Mouse (Mus musculus) retina, adult 2 months (tissue): ENCODE data around the gene Hipk3.

Experiments
- DNase-seq: peaks from one replicate; pipeline ENCODE4 v3.0.0-alpha.2; 2012; ENCODE audit warnings: low read depth, low spot score

Gene Hipk3

GRCm38 (mm10) chr2:104493951-104494800 lies at the start of gene Hipk3:
TSS of gene Hipk3 (minus strand) at chr2:104494446.
- DNase-seq, result peak; percentile 53

- no peak for DNase-seq
These were observed 46.0 kb upstream of the Hipk3 start for GRCm38 (mm10) chr2:104540286-104540685.

GRCm38 (mm10) chr2:104534751-104535150 lies 40.5 kb upstream of the Hipk3 start:
- DNase-seq, result no peak

GRCm38 (mm10) chr2:104532548-104532947 lies 38.3 kb upstream of the Hipk3 start:
- DNase-seq, result no peak

GRCm38 (mm10) chr2:104526559-104526958 lies 32.3 kb upstream of the Hipk3 start:
- no peak for DNase-seq

- no peak for DNase-seq
These were observed 31.3 kb upstream of the Hipk3 start for GRCm38 (mm10) chr2:104525506-104525905.

GRCm38 (mm10) chr2:104511622-104512021 lies 17.4 kb upstream of the Hipk3 start:
- DNase-seq, result no peak

GRCm38 (mm10) chr2:104502388-104502787 lies 8.1 kb upstream of the Hipk3 start:
- no peak for DNase-seq

GRCm38 (mm10) chr2:104501091-104501490 lies 6.8 kb upstream of the Hipk3 start:
- no peak for DNase-seq

- DNase-seq, result no peak
These were observed 3.5 kb upstream of the Hipk3 start for GRCm38 (mm10) chr2:104497771-104498170.

- no peak for DNase-seq
These were observed 3.0 kb upstream of the Hipk3 start for GRCm38 (mm10) chr2:104497231-104497630.

GRCm38 (mm10) chr2:104496206-104496605 lies 2.0 kb upstream of the Hipk3 start:
- no peak for DNase-seq

GRCm38 (mm10) chr2:104494801-104495185 lies 547 bp upstream of the Hipk3 start:
- DNase-seq, result no peak

GRCm38 (mm10) chr2:104493021-104493950 lies 960 bp downstream of the Hipk3 start:
- peak; percentile 54 for DNase-seq

- no peak for DNase-seq
These were observed 2.9 kb downstream of the Hipk3 start for GRCm38 (mm10) chr2:104491221-104491795.

GRCm38 (mm10) chr2:104490761-104491160 lies 3.5 kb downstream of the Hipk3 start:
- DNase-seq, result no peak

GRCm38 (mm10) chr2:104489851-104490250 lies 4.4 kb downstream of the Hipk3 start:
- DNase-seq, result no peak

- DNase-seq, result no peak
These were observed 9.8 kb downstream of the Hipk3 start for GRCm38 (mm10) chr2:104484438-104484837.

GRCm38 (mm10) chr2:104482156-104482555 lies 12.1 kb downstream of the Hipk3 start:
- DNase-seq, result no peak

- DNase-seq, result no peak
These were observed 15.2 kb downstream of the Hipk3 start for GRCm38 (mm10) chr2:104479054-104479453.

- no peak for DNase-seq
These were observed 16.7 kb downstream of the Hipk3 start for GRCm38 (mm10) chr2:104477398-104478015.

- DNase-seq, result no peak
These were observed 22.2 kb downstream of the Hipk3 start for GRCm38 (mm10) chr2:104472056-104472455.
